Mouse (Mus musculus) left cerebral cortex, adult 18-20 months (tissue): ENCODE measurements at regions not wholly inside any gene's neighbourhood (a gene's known extent, or its start where the extent isn't known, plus 50 kb on each side); places are given as distances from the start of the nearest gene placed in this dataset.
"Not testable (repeated sequence)": the region's sequence is repeated elsewhere in the genome, so short reads cannot be mapped to it uniquely, and the experiment has no call there.

Source experiments
- DNase-seq, 2 experiments: peaks; one replicate each; pipeline ENCODE4 v3.0.0; 2021 to 2022; ENCODE audit warnings: low spot score in 2 of 2, mixed read lengths in 1 of 2

DNA sequence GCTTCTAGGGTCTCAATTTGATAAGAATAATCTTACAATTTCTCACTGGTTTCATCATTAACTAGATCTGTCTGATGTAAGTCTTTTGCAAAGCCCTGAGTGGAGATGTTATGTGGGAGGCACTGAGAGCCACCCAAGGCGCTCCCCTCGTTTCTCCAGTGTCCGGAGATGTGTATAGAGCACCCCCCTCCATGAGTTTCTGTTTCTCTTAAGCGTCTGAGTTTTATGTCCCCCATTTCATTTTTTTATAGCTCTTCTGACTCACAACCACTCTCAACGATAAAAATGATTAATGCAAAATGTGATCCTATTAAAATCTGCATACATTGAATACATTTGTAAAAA, 179.5 kb upstream of the Pkdcc start:
- DNase-seq, result no peak

DNA sequence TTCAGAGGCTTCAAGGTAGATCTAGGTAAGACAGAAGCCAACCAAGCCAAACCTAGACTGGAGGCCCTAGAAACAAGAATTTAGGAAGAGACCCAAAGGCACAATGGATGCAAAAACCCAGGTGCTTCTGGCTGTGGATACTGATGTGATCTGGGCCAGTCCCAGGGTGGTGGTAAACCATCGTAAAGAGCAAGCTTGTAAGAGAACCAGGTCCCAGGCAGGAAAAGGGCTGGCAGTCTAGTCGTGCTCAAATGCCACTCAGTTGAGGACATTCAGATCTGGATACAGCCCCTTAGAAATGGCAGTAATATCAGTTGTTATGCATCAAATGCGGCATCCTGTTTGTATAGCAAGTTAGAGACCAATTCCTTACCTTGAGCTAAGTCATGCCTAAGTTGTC, 175.5 kb upstream of the Pkdcc start:
- DNase-seq, result no peak

DNA sequence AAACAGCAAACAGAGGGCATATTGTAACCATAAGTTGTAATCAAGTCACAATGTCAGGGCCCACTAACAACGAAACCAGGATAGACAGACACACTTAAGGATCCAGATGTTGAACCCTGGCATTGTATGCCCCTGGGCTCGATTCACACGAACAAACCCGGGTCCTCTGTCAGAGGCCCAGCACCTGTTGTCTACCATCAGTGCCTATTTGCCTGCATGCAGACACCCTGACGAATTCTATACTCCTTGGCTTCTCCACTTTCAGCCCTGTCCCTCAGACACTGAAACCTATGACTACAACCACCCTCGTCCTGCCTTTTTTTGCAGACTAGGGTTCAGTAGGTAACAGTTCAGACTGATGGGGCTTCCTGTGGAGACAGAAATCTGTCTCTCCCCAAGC, 170.6 kb upstream of the Pkdcc start:
- DNase-seq, result no peak

DNA sequence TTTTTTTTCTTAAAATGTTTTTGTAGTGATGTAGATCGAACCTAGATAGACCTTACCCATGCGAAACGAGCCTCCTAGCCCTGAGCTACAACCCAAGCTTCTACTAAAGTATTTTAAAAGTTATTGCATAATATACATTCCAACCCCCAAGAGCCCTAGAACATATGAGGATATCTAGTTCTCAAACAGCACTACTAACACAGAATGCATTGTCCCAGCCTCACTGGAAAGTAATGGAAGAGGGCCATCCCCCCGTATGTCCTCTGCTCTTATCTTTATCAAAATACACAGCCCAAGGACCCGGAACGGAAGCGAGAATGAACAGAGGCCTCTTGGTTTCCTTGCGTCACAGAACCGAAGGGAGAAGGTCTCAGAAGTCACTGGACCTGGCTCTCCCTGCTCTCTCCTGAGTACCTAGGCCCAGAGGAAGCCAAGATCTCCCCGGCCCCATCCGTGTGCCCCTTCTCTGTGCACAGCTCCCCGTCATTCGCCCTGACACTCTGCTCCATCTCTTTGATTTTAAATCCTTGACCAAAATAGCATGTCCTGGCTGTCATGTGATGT, 165.0 kb upstream of the Pkdcc start:
- DNase-seq, result no peak

DNA sequence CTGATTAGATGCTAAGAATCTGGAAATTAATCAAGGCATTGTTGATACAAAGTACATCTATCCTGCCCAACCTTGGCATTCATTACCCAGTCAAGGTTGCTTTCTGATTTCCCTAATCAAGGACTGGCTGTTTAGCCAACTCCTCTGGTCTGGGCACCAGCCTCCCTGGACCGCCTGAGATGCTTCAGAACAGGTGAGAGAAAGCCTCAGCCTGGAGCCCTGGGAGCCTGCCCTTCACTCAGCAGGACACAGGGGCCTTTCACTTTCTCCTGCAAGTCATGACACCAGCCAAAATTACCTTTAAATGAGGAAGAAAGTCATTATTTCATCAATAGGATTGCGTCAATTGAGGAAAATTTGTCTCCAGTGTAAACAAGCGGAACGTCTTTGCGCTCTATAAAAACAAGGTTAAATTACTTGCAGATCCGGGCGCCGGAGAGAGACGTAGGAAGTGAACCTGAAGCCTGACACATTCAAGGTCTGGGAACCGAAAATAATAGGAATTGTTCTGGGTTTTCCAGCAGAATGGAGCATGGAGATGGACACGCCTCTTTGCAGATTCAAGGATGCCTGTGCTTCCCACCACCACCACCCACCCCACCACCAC, 164.4 kb upstream of the Pkdcc start:
- no peak for DNase-seq

DNA sequence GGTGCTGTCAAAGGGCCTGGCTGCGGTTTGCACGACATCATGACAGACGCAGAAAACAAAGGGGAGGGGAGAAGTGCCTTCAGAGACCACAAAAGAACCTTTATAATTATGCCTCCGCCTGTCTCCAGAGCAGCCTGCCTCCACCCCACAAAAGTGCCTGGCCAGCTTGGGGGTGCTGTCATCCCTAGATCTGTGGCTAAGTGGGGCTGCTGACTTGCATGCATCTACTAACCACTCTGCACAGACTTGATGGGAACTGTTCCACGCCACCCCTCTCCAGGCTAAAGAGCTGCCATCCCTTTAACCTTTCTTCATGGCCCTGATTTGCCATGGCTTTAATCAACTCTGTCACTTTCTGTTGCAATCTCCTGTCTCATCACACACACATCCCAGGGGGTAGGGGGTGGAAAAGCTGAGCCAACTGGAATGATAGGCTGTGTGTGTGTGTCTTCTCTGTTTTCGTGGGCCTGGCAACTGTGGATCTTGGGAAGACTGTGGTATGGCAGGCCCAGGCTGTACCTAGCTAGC, 162.4 kb upstream of the Pkdcc start:
- DNase-seq, result no peak

DNA sequence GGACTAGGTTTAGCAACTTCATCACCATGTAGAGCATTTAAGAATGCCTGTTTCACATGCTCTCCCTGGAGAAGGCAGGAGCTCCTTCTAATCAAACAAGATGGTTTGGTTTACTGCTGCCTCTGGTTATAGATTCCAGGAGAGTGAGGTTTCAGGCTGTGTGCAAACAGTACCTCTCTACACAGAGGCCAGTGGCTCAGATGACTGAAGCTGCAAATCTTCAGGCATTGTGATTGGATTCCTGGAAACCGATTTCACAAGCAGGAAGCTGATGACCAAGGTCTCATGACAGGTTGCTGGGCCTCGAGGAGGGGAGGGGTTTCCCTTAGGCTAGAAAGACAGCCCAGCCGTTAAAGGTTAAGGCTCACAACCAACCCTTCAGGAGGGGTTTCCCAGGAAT, 157.3 kb upstream of the Pkdcc start:
- no peak for DNase-seq

DNA sequence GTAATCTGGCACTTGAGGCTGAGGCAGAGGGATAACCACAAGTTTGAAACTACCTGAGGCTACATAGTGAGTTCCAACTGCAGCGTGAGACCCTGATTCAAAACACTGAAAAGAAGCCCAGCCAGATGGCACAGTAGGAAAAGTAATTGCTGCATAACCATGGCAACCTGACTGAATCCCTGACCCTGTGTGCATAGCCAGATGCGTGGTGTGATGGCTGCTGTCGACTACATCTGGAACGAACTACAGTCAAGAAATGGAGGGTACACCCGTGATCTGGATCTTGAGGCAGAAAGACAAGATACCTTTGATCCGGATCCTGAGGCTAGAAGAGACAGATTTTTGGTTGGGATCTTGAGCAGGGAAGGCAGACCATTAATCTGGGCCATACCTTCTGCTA, 153.2 kb upstream of the Pkdcc start:
- no peak for DNase-seq

DNA sequence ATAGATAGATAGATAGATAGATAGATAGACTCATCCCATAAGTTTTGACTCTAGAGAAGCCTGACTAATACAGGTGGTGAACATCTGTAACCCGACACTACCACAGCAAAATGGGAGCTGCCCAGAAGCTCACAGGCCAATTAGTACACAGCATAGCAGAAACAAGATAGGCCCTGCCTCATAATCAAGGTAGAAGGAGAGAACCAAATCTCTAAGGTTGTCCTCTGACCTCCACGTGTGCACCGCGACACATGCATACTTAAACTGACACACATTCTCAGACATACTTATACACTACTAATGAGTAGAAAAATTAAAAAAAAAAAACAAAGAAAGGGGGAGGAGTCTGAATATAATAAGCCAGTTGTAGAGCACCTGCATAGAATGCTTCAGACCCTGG, 151.2 kb upstream of the Pkdcc start:
- no peak for DNase-seq

DNA sequence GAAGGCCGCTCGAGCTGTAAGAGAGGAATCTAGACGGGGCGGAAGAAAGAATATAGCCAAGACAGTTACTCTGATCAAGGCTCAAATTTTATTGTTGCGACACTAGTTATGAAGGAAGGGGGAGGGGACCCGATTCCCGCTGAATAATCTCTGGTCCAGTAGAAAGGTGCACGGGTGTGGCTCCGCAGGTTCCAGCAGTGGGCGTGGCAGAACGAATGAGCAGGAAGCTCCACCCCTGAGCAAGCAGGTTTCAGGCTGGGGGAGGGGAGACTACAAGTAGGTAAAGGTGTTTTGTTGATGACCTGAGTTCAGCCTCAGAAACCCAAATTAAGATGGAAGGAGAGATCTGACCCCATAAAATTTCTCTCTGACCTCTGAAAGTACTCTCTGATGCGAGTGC, 150.7 kb upstream of the Pkdcc start:
- not testable (repeated sequence) for DNase-seq

DNA sequence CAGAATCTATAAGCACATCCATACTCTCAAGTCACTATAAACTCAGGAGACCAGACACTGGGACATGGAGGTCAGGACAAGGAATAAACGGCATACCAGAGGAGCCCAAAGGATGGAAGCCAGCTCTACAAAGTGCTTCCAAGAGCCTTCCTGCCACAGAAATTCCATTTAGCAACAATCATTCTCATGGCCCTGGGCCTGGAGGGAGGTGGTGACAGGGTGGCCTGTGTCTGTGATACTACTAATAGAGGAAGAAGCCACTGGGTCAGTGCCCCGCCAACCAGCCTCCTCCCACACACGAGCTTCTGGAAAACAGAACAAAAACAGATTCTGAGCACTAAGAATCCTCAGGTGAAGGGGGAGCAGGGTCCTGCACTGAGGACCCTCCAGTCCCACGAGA, 145.8 kb upstream of the Pkdcc start:
- no peak for DNase-seq

DNA sequence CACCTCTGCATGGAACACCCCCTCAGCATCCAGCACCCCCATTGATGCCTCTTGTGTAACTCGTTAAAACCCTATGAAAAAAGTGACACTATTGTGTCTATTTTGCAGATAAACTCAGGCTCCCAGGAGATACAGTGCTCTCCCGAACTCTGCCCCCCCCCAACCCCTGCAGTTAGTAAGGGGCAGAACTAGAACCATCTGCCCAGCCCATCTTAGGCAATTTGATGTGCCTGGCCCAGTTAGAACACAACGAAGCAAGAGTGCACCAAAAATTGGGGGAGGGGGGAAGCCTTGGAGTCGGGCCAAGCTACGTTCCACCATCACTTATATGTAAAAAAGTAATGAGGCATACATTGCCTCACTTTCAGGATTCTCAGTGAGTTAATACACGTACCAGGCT, 143.3 kb upstream of the Pkdcc start:
- no peak for DNase-seq

DNA sequence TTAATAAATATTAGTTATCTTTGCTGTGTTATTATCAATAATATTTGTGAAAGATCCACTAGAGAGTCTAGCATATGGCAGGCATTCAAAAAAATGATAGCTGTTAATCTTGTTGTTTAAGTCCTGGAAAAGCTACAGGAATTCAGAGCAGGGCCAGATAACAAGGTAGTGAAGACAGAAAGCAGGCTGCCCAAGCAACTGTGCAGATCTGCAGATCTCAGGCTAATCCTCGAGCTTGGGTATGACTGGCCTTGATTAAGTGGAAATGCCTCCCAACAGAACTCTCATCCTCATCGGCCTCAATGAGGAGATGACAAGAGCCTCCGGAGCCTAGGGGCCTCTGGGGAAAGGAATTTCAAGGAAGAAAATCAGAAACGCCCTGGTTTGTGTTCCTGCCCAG, 142.9 kb upstream of the Pkdcc start:
- no peak for DNase-seq

DNA sequence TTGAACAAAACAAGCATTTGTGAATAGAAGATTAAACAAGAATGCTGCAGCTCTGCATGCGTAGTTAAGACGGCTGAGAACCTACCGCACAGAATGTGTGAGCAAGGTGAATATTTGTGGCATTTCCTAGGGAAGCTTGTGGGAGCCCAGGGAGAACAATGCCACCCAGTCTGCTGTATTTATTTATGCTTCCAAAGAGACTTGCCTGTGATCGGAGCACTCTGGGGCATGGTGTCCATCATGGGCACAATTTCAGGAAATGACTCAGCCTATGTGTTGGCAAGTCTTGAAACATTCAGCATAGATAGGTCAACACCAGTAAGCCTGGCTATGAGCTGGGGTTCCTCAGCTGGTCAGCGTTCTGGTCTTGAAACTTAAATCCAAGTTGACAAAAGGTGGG, 140.2 kb upstream of the Pkdcc start:
- no peak for DNase-seq

DNA sequence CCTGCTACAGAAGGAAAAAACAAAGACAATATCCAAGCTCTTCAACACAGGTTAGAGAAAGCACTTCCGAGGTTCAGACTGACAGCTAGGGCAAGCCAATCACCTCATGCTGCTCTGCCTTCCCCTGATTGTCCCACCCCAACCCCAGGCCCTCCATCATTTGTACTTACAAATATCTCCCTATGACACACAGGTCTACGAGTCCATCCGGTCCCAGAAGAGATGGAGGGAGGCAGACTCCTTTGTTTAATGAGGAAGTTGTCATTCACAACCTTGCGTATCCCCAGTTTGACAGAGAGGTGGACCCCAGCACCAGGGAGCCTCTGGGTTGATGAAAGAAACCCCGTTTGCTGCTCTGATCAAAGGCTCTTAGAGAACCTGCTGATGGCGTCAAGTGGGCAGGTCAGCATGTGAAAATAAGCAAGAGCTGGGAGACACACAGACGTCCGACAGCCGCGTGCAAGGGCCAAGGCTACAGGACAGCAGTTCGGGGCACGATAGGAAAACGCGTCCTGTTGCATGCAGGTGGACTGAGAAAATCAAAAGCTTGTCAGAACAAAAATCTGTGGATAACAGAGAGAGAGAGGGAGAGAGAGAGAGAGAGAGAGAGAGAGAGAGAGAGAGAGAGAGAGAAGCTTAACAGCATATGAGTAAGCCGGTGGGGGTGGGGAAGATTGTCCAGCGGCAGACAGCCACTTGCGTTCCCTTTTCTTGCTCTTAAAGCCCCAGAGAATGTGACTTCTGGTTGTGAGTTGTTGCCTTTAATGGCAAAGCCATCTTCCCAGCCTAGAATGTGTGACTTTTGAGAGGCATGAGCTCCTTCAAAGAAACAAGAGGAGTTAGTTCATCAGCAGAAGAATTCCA, 137.1 kb upstream of the Pkdcc start:
- DNase-seq, result no peak

DNA sequence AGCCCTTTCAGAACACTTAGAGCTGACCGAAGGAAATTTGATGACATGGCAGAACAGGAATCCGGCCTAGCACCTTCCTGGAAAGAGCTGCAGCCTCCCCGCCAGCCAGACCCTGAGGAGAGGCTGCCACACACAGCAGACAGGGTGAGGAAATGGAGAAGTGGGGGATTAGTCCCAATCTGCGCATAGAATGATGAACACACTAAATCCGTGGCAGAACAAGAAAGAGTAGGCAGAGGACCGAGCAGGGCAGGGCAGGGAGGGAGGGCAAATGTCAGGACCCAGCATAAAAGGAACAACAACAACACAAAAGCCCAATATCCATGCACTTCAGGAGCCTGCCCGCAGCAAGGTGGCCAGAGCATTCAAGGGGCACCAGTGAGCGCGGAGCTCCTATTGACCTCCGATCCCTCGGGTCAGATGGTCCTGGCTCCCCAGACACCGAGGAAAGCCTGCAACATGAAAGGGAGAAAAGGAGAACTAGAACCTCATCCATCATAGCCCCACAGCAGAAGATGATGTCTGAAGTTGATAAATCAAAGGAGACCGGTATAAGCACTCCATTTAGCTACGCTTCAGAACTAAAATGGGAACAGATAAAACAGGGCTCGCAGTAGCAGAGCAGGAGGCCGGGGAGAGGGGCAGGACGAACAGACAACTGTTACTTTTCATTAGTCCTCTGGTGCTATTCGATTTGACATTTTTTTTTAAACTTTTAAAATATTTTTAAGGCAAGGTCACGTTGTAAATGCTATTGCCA, 136.3 kb upstream of the Pkdcc start:
- no peak for DNase-seq

DNA sequence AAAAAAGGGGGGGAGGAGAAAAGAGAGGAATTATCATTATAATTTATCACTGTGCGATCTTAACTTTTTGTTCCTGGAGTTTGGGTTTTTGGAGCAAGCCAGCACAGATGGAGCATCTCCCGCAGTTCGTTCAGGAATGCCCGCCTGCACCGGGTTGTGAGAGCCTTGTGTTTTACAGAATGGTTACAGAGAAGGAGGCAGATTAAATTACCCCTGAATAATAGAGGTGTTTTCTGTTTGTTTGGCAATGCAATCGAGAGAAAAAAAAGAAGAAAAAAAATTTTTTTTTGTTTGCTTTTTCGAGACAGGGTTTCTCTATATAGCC, 135.8 kb upstream of the Pkdcc start:
- DNase-seq, result no peak

DNA sequence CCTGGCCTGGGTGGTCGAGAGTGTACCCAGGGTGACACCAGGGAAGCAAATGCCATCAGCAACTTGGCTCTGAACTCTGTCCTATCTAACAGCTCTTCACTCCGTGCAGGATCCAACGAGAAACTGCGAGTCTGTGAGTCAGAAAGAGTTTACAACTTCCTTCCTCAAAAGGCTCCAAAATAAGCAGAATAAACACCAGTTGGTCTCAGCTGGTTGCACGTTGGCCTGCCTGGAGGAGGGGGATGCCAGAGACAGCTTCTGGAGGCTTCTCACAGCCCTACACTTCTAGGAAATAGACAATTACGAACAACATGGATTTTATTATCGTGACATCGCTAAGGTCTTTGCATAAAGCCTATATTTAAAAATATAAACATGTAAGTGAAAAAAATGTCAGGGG, 133.4 kb upstream of the Pkdcc start:
- no peak for DNase-seq

DNA sequence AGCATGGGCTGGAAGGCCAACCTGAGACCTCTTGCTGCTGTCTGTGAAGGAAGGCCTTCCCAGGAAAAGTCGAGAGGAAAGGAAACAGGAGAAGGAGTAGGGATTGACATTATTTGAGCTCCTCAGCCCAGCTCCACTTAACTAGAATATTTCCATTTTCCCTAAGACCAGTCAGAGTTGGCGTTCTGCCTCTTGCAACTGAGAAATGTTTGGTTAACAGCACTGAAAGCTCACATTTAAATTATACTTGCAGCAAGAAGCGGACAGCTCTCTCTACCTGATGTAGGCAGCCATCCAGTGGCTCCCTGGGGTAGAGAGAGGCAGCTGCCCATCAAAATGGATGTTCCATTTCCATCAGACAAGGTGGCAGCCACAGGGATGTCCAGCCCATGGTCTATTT, 131.6 kb upstream of the Pkdcc start:
- DNase-seq, result no peak

DNA sequence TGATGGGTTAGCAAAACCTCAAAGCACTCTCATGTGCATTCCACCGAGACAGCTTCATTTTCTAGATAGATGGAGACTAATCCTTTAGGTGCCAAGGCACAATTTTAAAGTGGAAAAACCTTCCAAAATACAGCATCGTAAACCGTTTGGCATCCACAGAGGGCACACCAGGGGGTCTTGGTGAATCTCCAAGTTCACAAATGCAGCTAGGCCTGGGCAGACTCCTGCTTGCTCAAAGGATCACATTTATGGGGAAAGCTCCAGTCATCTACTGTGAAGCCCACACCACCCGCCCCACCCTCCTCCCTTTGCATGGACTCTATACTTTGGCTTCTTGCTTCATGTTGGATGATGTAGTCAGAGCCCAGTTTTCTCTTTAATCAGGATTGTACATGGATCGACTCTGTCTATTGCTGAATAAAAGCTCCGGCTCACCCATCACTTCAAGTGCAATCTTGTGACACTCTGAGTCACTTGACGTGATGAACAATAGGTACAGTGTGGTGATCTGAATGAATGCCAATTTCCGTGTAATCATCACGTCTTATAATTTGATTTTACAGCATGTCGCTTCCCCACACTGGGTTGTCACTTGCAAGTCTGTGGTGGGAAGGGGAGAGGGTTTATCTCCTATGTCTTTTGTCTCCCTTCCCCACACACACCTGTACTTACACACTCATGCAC, 129.2 kb upstream of the Pkdcc start:
- DNase-seq, result no peak

DNA sequence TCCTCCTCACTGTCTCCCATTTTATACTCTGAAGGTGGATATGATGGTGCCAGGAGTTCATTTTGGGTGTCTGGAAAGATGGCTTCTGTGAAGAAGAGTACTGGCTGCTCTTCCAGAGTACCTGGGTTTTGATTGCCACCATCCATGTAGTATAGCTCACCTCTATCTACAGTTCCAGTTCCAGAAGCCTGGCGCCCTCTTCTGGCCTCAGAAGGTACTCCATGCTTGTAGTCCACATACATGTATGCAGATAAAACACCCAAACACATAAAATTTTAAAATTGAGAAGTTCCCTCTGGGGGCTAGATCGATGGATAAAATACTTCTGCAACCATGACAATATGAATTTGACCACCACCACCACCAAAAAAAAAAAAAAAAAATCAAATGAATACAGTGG, 128.4 kb upstream of the Pkdcc start:
- no peak for DNase-seq

DNA sequence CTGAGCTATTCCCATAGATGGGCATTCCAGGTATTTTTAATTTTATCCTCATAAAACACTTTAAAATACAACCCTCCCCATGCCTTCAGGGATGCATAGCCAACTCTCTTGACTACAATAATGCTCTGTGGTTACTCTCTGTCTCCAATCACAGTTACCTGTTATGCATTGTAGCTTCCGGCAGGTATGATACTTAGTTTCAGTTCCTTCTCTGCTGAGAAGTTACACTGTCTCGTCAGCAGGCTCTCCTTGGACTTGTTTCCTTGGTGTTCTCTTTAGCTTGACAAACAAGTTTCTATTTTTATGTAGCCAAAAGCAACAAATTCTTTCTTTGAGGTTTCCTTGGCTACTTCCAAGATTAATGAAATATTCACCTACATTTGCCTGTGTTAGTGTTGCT, 126.6 kb upstream of the Pkdcc start:
- no peak for DNase-seq
